Mouse (Mus musculus) liver, adult 2 months (tissue): ENCODE data around the gene Lep. TPM values are rescaled to one million over a fixed set of nuclear protein-coding genes. Genes with fewer than 3 reads are reported as not detected.
A peak's percentile ranks its signal among the peaks of the same experiment; 100 is the strongest.

Source experiments
- DNase-seq: peaks from one replicate; pipeline ENCODE4 v3.0.0-alpha.2; 2011; ENCODE audit warnings: low read depth, low spot score; ENCODE audit errors: extremely low read depth
- H3K27ac ChIP-seq: fragments of 200-500 bp; replicated peaks from 2 replicates; pipeline ENCODE4 v1.5.1; 2012; ENCODE audit warnings: low read depth, mild to moderate bottlenecking, control low read depth, inconsistent platforms, low read length; ENCODE audit not compliant: insufficient read depth
- H3K27me3 ChIP-seq: fragments of 200-500 bp; 2 replicates; pipeline ENCODE4 v1.6.1; 2012; ENCODE audit warnings: mild to moderate bottlenecking, moderate library complexity, low read length, inconsistent platforms; ENCODE audit not compliant: control insufficient read depth, insufficient read depth
- H3K36me3 ChIP-seq: fragments of 200-500 bp; 2 replicates; pipeline ENCODE4 v1.6.1; 2012; ENCODE audit warnings: low read length, inconsistent platforms; ENCODE audit not compliant: control insufficient read depth, insufficient read depth
- H3K4me1 ChIP-seq: fragments of 200-500 bp; 2 replicates; pipeline ENCODE4 v1.6.1; 2011; ENCODE audit warnings: low read length; ENCODE audit not compliant: control insufficient read depth, insufficient read depth
- H3K4me3 ChIP-seq: fragments of 200-500 bp; 2 replicates; pipeline ENCODE4 v1.5.1; 2011; ENCODE audit warnings: low read depth, mild to moderate bottlenecking, control low read depth, low read length, moderate library complexity; ENCODE audit not compliant: insufficient read depth
- H3K79me2 ChIP-seq: fragments of 200-500 bp; 2 replicates; pipeline ENCODE4 v1.6.1; 2012; ENCODE audit warnings: inconsistent platforms, mild to moderate bottlenecking, low read length, moderate library complexity; ENCODE audit not compliant: control insufficient read depth, insufficient read depth
- H3K9ac ChIP-seq: fragments of 200-500 bp; 2 replicates; pipeline ENCODE4 v1.6.1; 2012; ENCODE audit warnings: low read depth, mild to moderate bottlenecking, control low read depth, inconsistent platforms, low read length
- CTCF ChIP-seq: fragments of 200-500 bp; IDR thresholded peaks from 2 replicates; pipeline ENCODE4 v1.5.1; 2011; ENCODE audit warnings: low read depth, low read length, control low read depth
- POLR2A ChIP-seq: fragments of 200-500 bp; IDR thresholded peaks from 2 replicates; pipeline ENCODE4 v1.6.1; 2011; ENCODE audit warnings: low read length, control low read depth; ENCODE audit not compliant: insufficient read depth; ENCODE audit errors: extremely low read depth
- WGBS: fragments of 180-500 bp; shearing (Covaris S2); methylation state at CpG from one replicate; pipeline ENCODE4 v1.1.7; 2018; 5-methylcytosine and 5-hydroxymethylcytosine counted together
- polyA plus RNA-seq: library from polyadenylated mRNA; depleted of rRNA; stranded (reverse); fragments of >200 nt; gene quantifications from 2 replicates; pipeline ENCODE4 v1.2.3, GENCODE M21; 2012
- total RNA-seq: library from RNA; depleted of rRNA; stranded (reverse); fragments of >200 nt; gene quantifications from 2 replicates; pipeline ENCODE4 v1.2.3, GENCODE M21; 2014

Lep gene
- total and polyA plus RNA-seq, 2 experiments: under 0.01 TPM; not detected in 1

- H3K9ac ChIP-seq: no peak overlapping the region
- peaks cover 6% of the 10 kb centered on the region; the same call in 1 of the 2 replicates for H3K27me3 ChIP-seq
- DNase-seq: no peak
- TF ChIP-seq POLR2A: no peak
- TF ChIP-seq CTCF: no peak
- H3K27ac ChIP-seq: no peak overlapping the region
- no peak overlapping the region for H3K4me3 ChIP-seq
- H3K36me3 ChIP-seq: no peaks in the 10 kb centered on the region
- H3K4me1 ChIP-seq: no peaks in the 10 kb centered on the region
- whole genome bisulfite sequencing: 45% methylated on average over 12 of the region's 12 CpGs
- H3K79me2 ChIP-seq: no peaks in the 10 kb centered on the region
Measured at GRCm38 (mm10) chr6:29025796-29026482, 34.1 kb upstream of the Lep start.

DNA sequence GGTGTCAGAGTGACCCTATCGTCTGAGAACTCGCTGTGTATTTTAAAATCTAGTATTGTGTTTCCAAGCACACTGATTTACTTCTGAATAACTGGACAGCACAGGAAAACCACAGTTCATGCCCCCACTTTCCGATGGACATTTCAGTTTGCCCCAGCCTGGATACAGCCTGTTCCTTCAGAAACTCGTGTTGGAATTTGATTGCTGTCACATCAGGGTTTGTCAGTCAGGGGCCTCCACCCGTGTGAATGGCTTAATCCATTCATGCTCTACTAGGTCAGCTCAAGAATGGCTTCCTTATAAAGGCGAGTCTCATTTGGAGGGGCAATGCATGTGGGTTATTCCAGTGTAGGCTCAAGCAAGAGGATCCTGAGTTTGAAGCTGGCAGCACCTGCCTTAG, 33.3 kb upstream of the Lep start:
- DNase-seq: no peak
- Histone ChIP-seq H3K9ac (no peak overlapping the region), H3K4me1 (no peaks in the 10 kb centered on the region), H3K79me2 (no peaks in the 10 kb centered on the region), H3K27me3 (peaks cover 6% of the 10 kb centered on the region; the same call in 1 of the 2 replicates), H3K27ac (no peak overlapping the region), H3K4me3 (no peak overlapping the region), H3K36me3 (no peaks in the 10 kb centered on the region)
- TF ChIP-seq POLR2A (no peak), CTCF (no peak)
- 45% methylated on average over 6 of the region's 6 CpGs for WGBS

DNA sequence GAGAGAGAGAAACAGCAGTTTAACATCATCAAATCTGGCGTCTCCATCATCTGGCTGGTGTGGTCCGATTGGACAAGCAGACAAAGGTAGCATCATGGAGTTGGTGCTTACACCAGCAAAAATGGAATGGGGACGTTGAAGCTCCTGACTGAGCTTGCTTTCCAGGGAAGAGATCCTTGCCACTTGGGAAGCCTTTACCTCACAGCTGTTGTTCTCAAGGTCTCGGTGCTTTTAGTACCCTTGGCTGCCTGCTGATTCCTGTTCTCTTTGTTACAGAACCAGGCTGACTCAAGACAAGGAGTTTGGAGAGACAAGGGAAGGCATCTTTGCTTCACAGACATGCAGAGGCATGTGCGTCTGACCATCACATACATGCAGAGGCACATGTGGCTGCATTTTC, 31.9 kb upstream of the Lep start:
- DNase-seq: no peak
- H3K4me1 ChIP-seq: no peaks in the 10 kb centered on the region
- no peaks in the 10 kb centered on the region for H3K79me2 ChIP-seq
- H3K36me3 ChIP-seq: no peaks in the 10 kb centered on the region
- no peak for TF ChIP-seq CTCF
- no peak for TF ChIP-seq POLR2A
- no peak overlapping the region for H3K9ac ChIP-seq
- H3K27ac ChIP-seq: no peak overlapping the region
- WGBS: 62% methylated on average over 5 of the region's 5 CpGs
- H3K27me3 ChIP-seq: peaks cover 6% of the 10 kb centered on the region; the same call in 1 of the 2 replicates
- no peak overlapping the region for H3K4me3 ChIP-seq

DNA sequence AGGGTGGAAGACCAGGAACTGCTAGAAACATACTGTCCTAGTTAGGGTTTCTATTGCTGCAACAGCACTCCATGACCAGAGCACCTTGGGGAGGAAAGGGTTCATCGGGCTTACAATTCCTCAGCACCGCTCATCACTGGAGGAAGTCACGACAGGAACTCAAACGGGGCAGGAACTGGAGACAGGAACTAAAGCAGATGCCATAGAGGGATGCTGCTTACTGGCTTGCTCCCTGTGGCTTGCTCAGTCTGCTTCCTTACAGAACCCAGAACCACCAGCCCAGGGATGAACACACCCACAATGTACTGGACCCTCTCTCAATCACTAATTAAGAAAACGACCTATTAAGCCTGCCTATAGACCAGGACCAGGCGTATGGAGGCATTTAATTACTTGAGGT, 30.5 kb upstream of the Lep start:
- DNase-seq: no peak
- H3K4me1 ChIP-seq: no peaks in the 10 kb centered on the region
- 72% methylated on average over 6 of the region's 6 CpGs for WGBS

DNA sequence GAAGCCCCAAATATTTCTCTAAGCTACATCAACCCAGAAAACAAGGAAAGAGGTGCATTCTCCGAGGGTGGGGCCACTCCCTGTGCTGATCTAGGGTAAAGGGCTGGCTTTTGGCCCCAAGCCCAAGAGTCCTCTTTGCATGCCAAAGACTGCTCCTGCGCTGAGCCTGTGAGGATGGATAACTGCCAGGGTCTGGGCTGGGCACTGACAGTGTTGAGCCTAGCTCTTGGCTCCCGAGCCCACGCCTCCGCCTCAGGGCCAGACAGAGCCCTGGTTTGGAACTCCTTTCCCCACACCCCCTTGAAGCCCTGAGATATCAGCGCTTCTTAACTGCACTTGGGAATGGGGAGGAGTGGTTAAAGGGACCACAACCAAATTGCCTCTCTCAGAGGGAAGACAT, 28.8 kb upstream of the Lep start:
- peak; percentile 8 for DNase-seq
- Histone ChIP-seq H3K27me3 (peaks cover 2% of the 10 kb centered on the region; the same call in 1 of the 2 replicates), H3K4me1 (no peaks in the 10 kb centered on the region), H3K36me3 (no peaks in the 10 kb centered on the region), H3K4me3 (no peak overlapping the region), H3K9ac (no peak overlapping the region), H3K27ac (no peak overlapping the region), H3K79me2 (no peaks in the 10 kb centered on the region)
- TF ChIP-seq CTCF (no peak), POLR2A (no peak)
- WGBS: 64% methylated on average over 6 of the region's 6 CpGs

More for the DNA sequence above, 30.5 kb upstream of the Lep start:
- Histone ChIP-seq H3K9ac (no peak overlapping the region), H3K36me3 (no peaks in the 10 kb centered on the region), H3K4me3 (no peak overlapping the region), H3K27ac (no peak overlapping the region), H3K79me2 (no peaks in the 10 kb centered on the region), H3K27me3 (peaks cover 6% of the 10 kb centered on the region; the same call in 1 of the 2 replicates)
- TF ChIP-seq POLR2A: no peak
- TF ChIP-seq CTCF: no peak

DNA sequence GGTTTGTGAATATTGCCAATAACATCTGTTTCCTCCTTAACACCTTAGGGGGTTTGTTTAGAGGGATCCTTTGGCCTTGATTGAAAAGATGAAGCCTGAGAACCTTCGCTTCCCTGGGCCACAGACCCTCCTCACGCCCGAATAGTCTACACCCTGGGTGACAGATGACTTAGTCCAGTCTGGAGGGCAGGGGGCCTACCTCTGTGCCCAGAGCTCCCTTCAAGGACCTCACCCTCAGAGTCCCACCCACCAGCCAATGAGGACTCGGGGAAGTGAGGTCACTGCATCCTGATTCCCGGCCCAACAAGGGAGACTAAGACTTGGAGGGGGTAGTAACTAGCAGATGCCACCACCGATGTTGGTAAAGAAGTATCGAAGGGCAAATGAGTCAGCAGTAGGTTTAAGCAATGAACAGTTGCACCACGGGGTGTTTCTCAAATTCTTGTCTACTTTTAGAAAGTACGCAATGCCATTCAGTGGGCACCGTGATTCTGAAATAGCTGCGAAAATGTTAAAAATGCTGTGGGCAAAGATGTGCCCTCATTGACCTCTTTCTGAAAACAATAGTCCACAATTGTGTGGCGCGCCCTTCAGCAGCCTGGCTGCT, 28.2 kb upstream of the Lep start:
- no peaks in the 10 kb centered on the region for H3K4me1 ChIP-seq
- TF ChIP-seq POLR2A (no peak), CTCF (no peak)
- no peak overlapping the region for H3K9ac ChIP-seq
- WGBS: 86% methylated on average over 13 of the region's 13 CpGs
- no peak overlapping the region for H3K27ac ChIP-seq
- H3K79me2 ChIP-seq: no peaks in the 10 kb centered on the region
- H3K27me3 ChIP-seq: peaks cover 2% of the 10 kb centered on the region; the same call in 1 of the 2 replicates
- DNase-seq: no peak
- no peaks in the 10 kb centered on the region for H3K36me3 ChIP-seq
- H3K4me3 ChIP-seq: no peak overlapping the region
